Mouse (Mus musculus): ENCODE measurements around the gene Parp1. TPM values are rescaled to one million over a fixed set of nuclear protein-coding genes. Genes with fewer than 3 reads are reported as not detected.

Parp1 gene
- total and polyA plus RNA-seq, 3 experiments, result 91.1 to 165 (median 142) TPM

DNA sequence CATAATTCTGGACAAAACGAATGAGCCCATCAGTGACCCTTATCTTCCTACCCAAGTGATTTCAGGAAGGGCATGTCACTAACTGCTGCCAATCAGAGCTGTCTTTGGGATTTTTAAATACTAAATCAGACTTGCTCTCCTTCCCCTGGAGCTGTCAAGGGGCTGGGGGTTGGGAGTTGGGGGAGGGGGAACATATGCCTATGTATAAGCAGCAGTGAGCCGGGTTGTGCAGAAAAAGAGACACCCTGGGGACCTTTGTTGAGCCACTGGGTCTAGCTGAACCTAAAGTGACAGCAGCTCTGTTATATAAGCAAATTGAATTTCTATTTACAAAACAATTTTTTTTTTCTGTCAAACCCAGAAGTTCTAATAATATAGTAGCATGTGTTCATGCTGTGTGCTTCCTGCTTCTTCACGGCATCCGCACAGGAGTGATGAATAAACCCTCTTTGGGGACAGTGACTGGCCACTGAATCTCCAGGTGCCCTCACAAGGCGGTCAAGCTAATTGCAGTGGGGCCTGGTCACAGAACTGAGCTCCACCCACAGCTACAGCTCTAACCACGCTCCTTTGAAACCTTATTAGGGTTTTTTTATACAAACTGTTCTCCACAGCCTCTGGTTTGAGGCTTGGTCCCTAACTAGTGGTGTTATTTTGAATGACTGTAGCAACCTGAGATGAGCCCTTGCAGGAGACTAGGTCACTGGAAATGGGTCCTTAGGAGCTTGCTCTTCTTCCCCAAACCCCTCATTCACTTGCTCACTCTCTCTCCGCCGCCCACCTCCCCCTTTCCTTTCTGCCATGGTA is 38.1 kb upstream of the Parp1 start:
- DNase-seq (ENCODE audit: low spot score) (no peak), ATAC-seq (ENCODE audit: extremely low read depth, insufficient number of reproducible peaks, low FRiP score, poor library complexity, severe bottlenecking) (no peak)
- TF ChIP-seq CTCF (IDR thresholded peaks at IDR 0.05; ENCODE audit: low read depth, low read length), result no peak
- TF ChIP-seq POLR2AphosphoS5 (IDR thresholded peaks at IDR 0.05; ENCODE audit: insufficient replicate concordance, low read depth, low read length), result no peak
- no peak for TF ChIP-seq GATA1 (IDR thresholded peaks at IDR 0.05; ENCODE audit: borderline replicate concordance, low read length)
- TF ChIP-seq GATA2 (IDR thresholded peaks at IDR 0.05; ENCODE audit: borderline replicate concordance, low read depth, low read length), result no peak
- TF ChIP-seq TAL1 (conservative IDR thresholded peaks at IDR 0.05; ENCODE audit: low read depth, low read length), result no peak
- H3K27me3 ChIP-seq (ENCODE audit: insufficient read depth, low read length), result peaks cover 35% of the 10 kb centered on the region
- H3K36me3 ChIP-seq (replicated peaks), result no peaks in the 10 kb centered on the region
- no peak overlapping the region for H3K4me3 ChIP-seq (ENCODE audit: low read depth, low read length)
- H3K4me1 ChIP-seq (ENCODE audit: insufficient read depth, low read depth, low read length), result no peaks in the 10 kb centered on the region
- 0 out of 2 replicates have a peak, but pooled peaks cover 2% of the 10 kb centered on the region for H3K9me3 ChIP-seq (replicated peaks)

DNA sequence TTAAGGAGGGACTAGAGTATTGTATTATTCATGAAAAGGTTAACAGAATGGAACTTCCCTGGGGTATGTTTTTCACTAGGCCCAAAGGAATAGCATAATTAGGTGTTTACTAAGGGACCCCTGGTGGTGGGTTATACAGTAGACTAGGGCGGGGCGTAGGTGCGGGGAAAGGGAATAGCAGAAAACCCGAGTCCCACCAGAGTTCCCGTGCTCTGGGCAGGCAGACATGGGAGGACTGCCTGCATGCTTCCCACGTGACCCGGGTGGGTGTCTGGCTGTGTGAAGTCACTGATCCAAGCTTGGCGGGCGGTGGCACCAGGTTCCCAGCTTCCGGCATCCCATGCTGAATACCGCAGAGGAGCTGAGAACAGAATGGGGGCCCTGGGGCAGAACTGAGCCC is 36.1 kb upstream of the Parp1 start:
- no peaks in the 10 kb centered on the region for H3K4me1 ChIP-seq (ENCODE audit: insufficient read depth, low read depth, low read length)
- peaks cover 39% of the 10 kb centered on the region for H3K27me3 ChIP-seq (ENCODE audit: insufficient read depth, low read length)
- no peaks in the 10 kb centered on the region for H3K36me3 ChIP-seq (replicated peaks)
- H3K4me3 ChIP-seq (ENCODE audit: low read depth, low read length), result no peak overlapping the region
- H3K9me3 ChIP-seq (replicated peaks), result 0 out of 2 replicates have a peak, but pooled peaks cover 2% of the 10 kb centered on the region
- TF ChIP-seq GATA1 (IDR thresholded peaks at IDR 0.05; ENCODE audit: borderline replicate concordance, low read length) (no peak), CTCF (IDR thresholded peaks at IDR 0.05; ENCODE audit: low read depth, low read length) (no peak), TAL1 (conservative IDR thresholded peaks at IDR 0.05; ENCODE audit: low read depth, low read length) (no peak), GATA2 (IDR thresholded peaks at IDR 0.05; ENCODE audit: borderline replicate concordance, low read depth, low read length) (no peak), POLR2AphosphoS5 (IDR thresholded peaks at IDR 0.05; ENCODE audit: insufficient replicate concordance, low read depth, low read length) (no peak)
- ATAC-seq (ENCODE audit: extremely low read depth, insufficient number of reproducible peaks, low FRiP score, poor library complexity, severe bottlenecking) (no peak), DNase-seq (ENCODE audit: low spot score) (no peak)

DNA sequence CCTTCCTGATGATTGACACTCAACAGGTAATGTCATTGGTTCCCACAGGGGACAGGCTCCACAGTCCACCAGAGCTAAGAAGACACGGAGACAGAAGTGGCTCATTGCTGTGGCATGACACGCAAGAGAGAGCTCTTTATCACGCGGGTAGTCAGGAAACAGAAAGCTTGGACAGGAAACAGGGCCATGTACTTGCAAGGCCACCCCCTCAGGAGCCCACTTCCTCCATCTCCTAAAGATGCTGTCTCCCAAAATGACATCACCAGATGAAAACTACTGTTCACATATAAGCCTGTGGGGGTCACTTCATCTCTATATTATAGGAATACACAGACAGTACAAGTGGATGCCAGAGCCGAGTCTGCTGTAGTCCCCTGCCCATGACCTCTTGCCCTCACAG is 32.0 kb upstream of the Parp1 start:
- TF ChIP-seq CTCF (IDR thresholded peaks at IDR 0.05; ENCODE audit: low read depth, low read length), result no peak
- no peak for TF ChIP-seq GATA1 (IDR thresholded peaks at IDR 0.05; ENCODE audit: borderline replicate concordance, low read length)
- TF ChIP-seq TAL1 (conservative IDR thresholded peaks at IDR 0.05; ENCODE audit: low read depth, low read length), result no peak
- TF ChIP-seq GATA2 (IDR thresholded peaks at IDR 0.05; ENCODE audit: borderline replicate concordance, low read depth, low read length), result no peak
- TF ChIP-seq POLR2AphosphoS5 (IDR thresholded peaks at IDR 0.05; ENCODE audit: insufficient replicate concordance, low read depth, low read length), result no peak

DNA sequence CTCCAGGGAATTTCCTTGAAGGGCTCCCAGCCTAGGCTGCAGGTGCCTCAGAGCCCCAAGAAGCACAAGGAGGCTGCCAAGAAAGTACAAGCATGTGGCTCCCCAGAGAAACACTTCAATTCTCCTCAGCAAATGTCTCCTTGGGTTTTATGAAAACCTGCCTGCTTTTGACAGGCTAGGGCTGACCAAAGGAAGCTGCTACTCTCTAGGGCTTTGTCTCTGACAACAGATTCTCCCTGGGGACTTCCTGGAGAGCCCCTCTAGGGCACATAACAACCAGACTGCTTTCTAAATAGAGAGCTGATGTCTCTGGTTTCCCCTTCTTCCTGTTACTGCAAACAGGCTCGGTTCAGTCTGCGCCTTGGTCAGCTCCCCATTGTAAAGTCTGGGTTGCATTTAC is 27.5 kb upstream of the Parp1 start:
- DNase-seq (ENCODE audit: low spot score), result no peak

More for the DNA sequence above, 32.0 kb upstream of the Parp1 start:
- no peak overlapping the region for H3K4me3 ChIP-seq (ENCODE audit: low read depth, low read length)
- DNase-seq (ENCODE audit: low spot score), result no peak
- no peaks in the 10 kb centered on the region for H3K4me1 ChIP-seq (ENCODE audit: insufficient read depth, low read depth, low read length)
- H3K27me3 ChIP-seq (ENCODE audit: insufficient read depth, low read length), result peaks cover 35% of the 10 kb centered on the region
- 0 out of 2 replicates have a peak, but pooled peaks cover 2% of the 10 kb centered on the region for H3K9me3 ChIP-seq (replicated peaks)
- ATAC-seq (ENCODE audit: extremely low read depth, insufficient number of reproducible peaks, low FRiP score, poor library complexity, severe bottlenecking), result no peak
- no peaks in the 10 kb centered on the region for H3K36me3 ChIP-seq (replicated peaks)

DNA sequence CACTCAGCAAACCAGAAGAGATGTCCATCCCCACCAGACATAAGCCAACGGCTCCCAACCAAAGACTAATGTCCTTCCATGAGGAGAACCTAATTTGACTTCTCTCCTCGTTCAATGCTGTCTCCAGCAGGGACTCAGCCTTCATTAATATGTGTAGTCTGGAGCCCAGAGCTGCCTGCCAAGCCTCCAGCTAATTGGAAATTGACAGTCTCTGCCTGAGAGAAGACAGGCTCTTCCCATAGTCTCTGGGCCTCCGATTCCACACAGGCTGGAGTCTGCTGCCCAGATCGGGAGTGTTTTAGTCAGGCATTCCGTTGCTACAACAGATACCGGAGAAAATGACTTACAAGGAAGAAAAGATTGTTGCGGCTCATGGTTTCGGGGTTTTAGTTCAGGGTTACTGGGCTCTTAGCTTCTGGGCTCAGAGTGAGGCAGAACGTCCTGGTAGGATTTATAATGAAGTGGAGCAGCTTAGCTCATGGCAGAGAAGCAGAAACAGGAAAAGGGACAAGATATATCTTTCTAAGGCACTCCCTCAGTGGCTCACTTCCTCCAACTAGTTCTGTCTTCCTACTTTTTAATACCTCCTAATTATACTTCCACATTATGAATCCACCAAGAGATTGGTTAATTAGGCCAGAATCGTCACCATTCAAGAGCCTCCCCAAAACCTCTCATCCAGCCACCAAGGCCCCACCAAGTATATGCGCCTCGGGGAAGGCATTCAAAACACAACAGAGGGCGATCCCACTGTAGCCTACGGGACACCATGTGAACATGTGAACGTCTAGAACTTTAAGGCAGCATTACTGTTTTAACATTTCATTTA is 26.6 kb upstream of the Parp1 start:
- Histone ChIP-seq H3K9me3 (replicated peaks) (no peaks in the 10 kb centered on the region), H3K36me3 (replicated peaks) (no peaks in the 10 kb centered on the region), H3K4me3 (ENCODE audit: low read depth, low read length) (no peak overlapping the region), H3K27me3 (ENCODE audit: insufficient read depth, low read length) (peaks cover 29% of the 10 kb centered on the region), H3K4me1 (ENCODE audit: insufficient read depth, low read depth, low read length) (peaks cover 19% of the 10 kb centered on the region)
- ATAC-seq (ENCODE audit: extremely low read depth, insufficient number of reproducible peaks, low FRiP score, poor library complexity, severe bottlenecking) (no peak), DNase-seq (ENCODE audit: low spot score) (no peak)
- TF ChIP-seq GATA1 (IDR thresholded peaks at IDR 0.05; ENCODE audit: borderline replicate concordance, low read length) (no peak), POLR2AphosphoS5 (IDR thresholded peaks at IDR 0.05; ENCODE audit: insufficient replicate concordance, low read depth, low read length) (no peak), GATA2 (IDR thresholded peaks at IDR 0.05; ENCODE audit: borderline replicate concordance, low read depth, low read length) (no peak), TAL1 (conservative IDR thresholded peaks at IDR 0.05; ENCODE audit: low read depth, low read length) (no peak), CTCF (IDR thresholded peaks at IDR 0.05; ENCODE audit: low read depth, low read length) (no peak)

More for the DNA sequence above, 27.5 kb upstream of the Parp1 start:
- Histone ChIP-seq H3K27me3 (ENCODE audit: insufficient read depth, low read length) (peaks cover 28% of the 10 kb centered on the region), H3K4me1 (ENCODE audit: insufficient read depth, low read depth, low read length) (peaks cover 11% of the 10 kb centered on the region), H3K9me3 (replicated peaks) (no peaks in the 10 kb centered on the region), H3K36me3 (replicated peaks) (no peaks in the 10 kb centered on the region), H3K4me3 (ENCODE audit: low read depth, low read length) (no peak overlapping the region)
- TF ChIP-seq GATA1 (IDR thresholded peaks at IDR 0.05; ENCODE audit: borderline replicate concordance, low read length), result no peak
- no peak for TF ChIP-seq POLR2AphosphoS5 (IDR thresholded peaks at IDR 0.05; ENCODE audit: insufficient replicate concordance, low read depth, low read length)
- TF ChIP-seq GATA2 (IDR thresholded peaks at IDR 0.05; ENCODE audit: borderline replicate concordance, low read depth, low read length), result no peak
- no peak for TF ChIP-seq CTCF (IDR thresholded peaks at IDR 0.05; ENCODE audit: low read depth, low read length)
- TF ChIP-seq TAL1 (conservative IDR thresholded peaks at IDR 0.05; ENCODE audit: low read depth, low read length), result no peak
- ATAC-seq (ENCODE audit: extremely low read depth, insufficient number of reproducible peaks, low FRiP score, poor library complexity, severe bottlenecking), result no peak
